Mouse (Mus musculus): ENCODE measurements around the gene 4930556J24Rik. TPM values are rescaled to one million over a fixed set of nuclear protein-coding genes. Genes with fewer than 3 reads are reported as not detected.
"Not testable (repeated sequence)": the region's sequence is repeated elsewhere in the genome, so short reads cannot be mapped to it uniquely, and the experiment has no call there.

The 4930556J24Rik gene
- polyA plus RNA-seq, 1 experiment from 2014 or later: 0.26 TPM

- Histone ChIP-seq H3K9ac (replicated peaks) (peak within 1 kb of the TSS; percentile 73), H3K27ac (replicated peaks) (peak within 1 kb of the TSS; percentile 65), H3K27me3 (peaks cover 19% of the 10 kb centered on the region), H3K9me3 (no peaks in the 10 kb centered on the region), H3K4me1 (peaks cover 38% of the 10 kb centered on the region), H3K4me3 (peak within 1 kb of the TSS; percentile 65), H3K4me2 (replicated peaks) (peak within 1 kb of the TSS; percentile 88), H3K36me3 (no peaks in the 10 kb centered on the region)
- WGBS: under 1% methylated on average over 28 of the region's 28 CpGs
- ATAC-seq (ENCODE audit: low FRiP score, low read depth): peak; percentile 59
Observed at GRCm38 (mm10) chr11:3914109-3914840, 62.3 kb downstream of the 4930556J24Rik start, which contains the start of gene Slc35e4. Gene Slc35e4 (minus strand): TSS chr11:3914664.

GRCm38 (mm10) chr11:3913316-3914108 is 63.1 kb downstream of the 4930556J24Rik start:
- H3K4me2 ChIP-seq (replicated peaks): peak overlapping the region; percentile 88
- no peaks in the 10 kb centered on the region for H3K36me3 ChIP-seq
- no peaks in the 10 kb centered on the region for H3K9me3 ChIP-seq
- peak overlapping the region; percentile 73 for H3K9ac ChIP-seq (replicated peaks)
- peak; percentile 90 for ATAC-seq (ENCODE audit: low FRiP score, low read depth)
- H3K4me1 ChIP-seq: peaks cover 40% of the 10 kb centered on the region
- WGBS: under 1% methylated on average over 65 of the region's 65 CpGs
- H3K27me3 ChIP-seq: peaks cover 19% of the 10 kb centered on the region
- H3K27ac ChIP-seq (replicated peaks): peak overlapping the region; percentile 65
- peak overlapping the region; percentile 65 for H3K4me3 ChIP-seq

- H3K9me3 ChIP-seq: no peaks in the 10 kb centered on the region
- no peaks in the 10 kb centered on the region for H3K36me3 ChIP-seq
- peak overlapping the region; percentile 73 for H3K9ac ChIP-seq (replicated peaks)
- H3K4me3 ChIP-seq: peak overlapping the region; percentile 65
- under 1% methylated on average over 16 of the region's 16 CpGs for WGBS
- peak; percentile 1; the same call in 1 of the 2 replicates for ATAC-seq (ENCODE audit: low FRiP score, low read depth)
- peaks cover 19% of the 10 kb centered on the region for H3K27me3 ChIP-seq
- peak overlapping the region; percentile 88 for H3K4me2 ChIP-seq (replicated peaks)
- no peak overlapping the region for H3K27ac ChIP-seq (replicated peaks)
- H3K4me1 ChIP-seq: peaks cover 45% of the 10 kb centered on the region
Observed at GRCm38 (mm10) chr11:3912875-3913271, 63.7 kb downstream of the 4930556J24Rik start.

- WGBS: 19% methylated on average over 19 of the region's 19 CpGs
- Histone ChIP-seq H3K9me3 (no peaks in the 10 kb centered on the region), H3K27me3 (peaks cover 19% of the 10 kb centered on the region), H3K4me2 (replicated peaks) (peak overlapping the region; percentile 88), H3K4me1 (peaks cover 45% of the 10 kb centered on the region), H3K4me3 (peak overlapping the region; percentile 65), H3K9ac (replicated peaks) (peak overlapping the region; percentile 73), H3K27ac (replicated peaks) (no peak overlapping the region), H3K36me3 (no peaks in the 10 kb centered on the region)
- ATAC-seq (ENCODE audit: low FRiP score, low read depth): 0 out of 2 replicates have a peak, but pooled peaks have one; percentile 2
Observed at GRCm38 (mm10) chr11:3912100-3912874, 64.3 kb downstream of the 4930556J24Rik start.

GRCm38 (mm10) chr11:3911440-3911839 is 65.1 kb downstream of the 4930556J24Rik start:
- not testable (repeated sequence) for H3K36me3 ChIP-seq; H3K9me3 ChIP-seq; ATAC-seq (ENCODE audit: low FRiP score, low read depth); H3K27ac ChIP-seq (replicated peaks); H3K9ac ChIP-seq (replicated peaks); H3K4me3 ChIP-seq
- 84% methylated on average over 6 of the region's 6 CpGs for WGBS
- Histone ChIP-seq H3K27me3 (peaks cover 19% of the 10 kb centered on the region), H3K4me2 (replicated peaks) (peak overlapping the region; percentile 21; the same call in 1 of the 2 replicates), H3K4me1 (peaks cover 45% of the 10 kb centered on the region)

GRCm38 (mm10) chr11:3910513-3911310 is 65.9 kb downstream of the 4930556J24Rik start:
- WGBS: 62% methylated on average over 5 of the region's 5 CpGs

GRCm38 (mm10) chr11:3909236-3909635 is 67.3 kb downstream of the 4930556J24Rik start:
- Histone ChIP-seq H3K9me3 (no peaks in the 10 kb centered on the region), H3K4me1 (peaks cover 42% of the 10 kb centered on the region), H3K4me2 (replicated peaks) (no peak overlapping the region), H3K4me3 (no peak overlapping the region), H3K27ac (replicated peaks) (no peak overlapping the region), H3K27me3 (peaks cover 9% of the 10 kb centered on the region), H3K36me3 (0 out of 2 replicates have a peak, but pooled peaks cover 4% of the 10 kb centered on the region), H3K9ac (replicated peaks) (0 out of 2 replicates have a peak overlapping the region, but pooled peaks have one; percentile 1)
- ATAC-seq (ENCODE audit: low FRiP score, low read depth): no peak
- 91% methylated on average over 4 of the region's 4 CpGs for WGBS

More at GRCm38 (mm10) chr11:3910513-3911310, 65.9 kb downstream of the 4930556J24Rik start:
- Histone ChIP-seq H3K27me3 (peaks cover 15% of the 10 kb centered on the region), H3K4me1 (peaks cover 45% of the 10 kb centered on the region), H3K27ac (replicated peaks) (no peak overlapping the region), H3K9me3 (no peaks in the 10 kb centered on the region), H3K4me3 (no peak overlapping the region), H3K36me3 (0 out of 2 replicates have a peak, but pooled peaks cover 4% of the 10 kb centered on the region), H3K9ac (replicated peaks) (no peak overlapping the region; the same call in 1 of the 2 replicates), H3K4me2 (replicated peaks) (peak overlapping the region; percentile 21; the same call in 1 of the 2 replicates)
- ATAC-seq (ENCODE audit: low FRiP score, low read depth): no peak

- H3K27me3 ChIP-seq: no peaks in the 10 kb centered on the region
- no peak for ATAC-seq (ENCODE audit: low FRiP score, low read depth)
- WGBS: 100% methylated on average over 1 of the region's 1 CpGs
Observed at GRCm38 (mm10) chr11:3905446-3905845, 71.1 kb downstream of the 4930556J24Rik start.

GRCm38 (mm10) chr11:3904673-3905072 is 71.9 kb downstream of the 4930556J24Rik start:
- WGBS: 85% methylated on average over 6 of the region's 6 CpGs
- no peak overlapping the region for H3K9ac ChIP-seq (replicated peaks)
- 0 out of 2 replicates have a peak, but pooled peaks cover 7% of the 10 kb centered on the region for H3K4me1 ChIP-seq
- no peak overlapping the region for H3K27ac ChIP-seq (replicated peaks)
- no peak overlapping the region for H3K4me2 ChIP-seq (replicated peaks)
- 0 out of 2 replicates have a peak, but pooled peaks cover 4% of the 10 kb centered on the region for H3K36me3 ChIP-seq
- no peaks in the 10 kb centered on the region for H3K27me3 ChIP-seq
- ATAC-seq (ENCODE audit: low FRiP score, low read depth): no peak
- no peak overlapping the region for H3K4me3 ChIP-seq
- H3K9me3 ChIP-seq: no peaks in the 10 kb centered on the region

More at GRCm38 (mm10) chr11:3905446-3905845, 71.1 kb downstream of the 4930556J24Rik start:
- Histone ChIP-seq H3K27ac (replicated peaks) (no peak overlapping the region), H3K9me3 (no peaks in the 10 kb centered on the region), H3K36me3 (0 out of 2 replicates have a peak, but pooled peaks cover 4% of the 10 kb centered on the region), H3K4me2 (replicated peaks) (no peak overlapping the region), H3K4me3 (no peak overlapping the region), H3K4me1 (peaks cover 14% of the 10 kb centered on the region; the same call in 1 of the 2 replicates), H3K9ac (replicated peaks) (no peak overlapping the region)

GRCm38 (mm10) chr11:3903046-3903445 is 73.5 kb downstream of the 4930556J24Rik start:
- Histone ChIP-seq H3K9ac (replicated peaks) (no peak overlapping the region), H3K4me3 (no peak overlapping the region), H3K36me3 (peaks cover 19% of the 10 kb centered on the region), H3K4me2 (replicated peaks) (no peak overlapping the region), H3K27ac (replicated peaks) (no peak overlapping the region), H3K9me3 (no peaks in the 10 kb centered on the region), H3K27me3 (no peaks in the 10 kb centered on the region), H3K4me1 (no peaks in the 10 kb centered on the region)
- no peak for ATAC-seq (ENCODE audit: low FRiP score, low read depth)
- 87% methylated on average over 5 of the region's 5 CpGs for WGBS

Measured in midbrain, embryonic 12.5 days (tissue).